Mouse (Mus musculus) mouse embryonic stem cell (cell line): ENCODE measurements around the gene Ano6.

ENCODE experiments used
- in situ Hi-C, 2 experiments: fragments of 300-500 bp; cut with MboI; formaldehyde crosslinking; loops; 1 replicate in 1 of 2; 3 replicates in 1 of 2; pipeline ENCODE4 v1.14.3; 2019 to 2020; ENCODE audit warnings: low sequenced_read_pairs in 2 of 2, low pct_unique_long_range_greater_than_20kb in 1 of 2, mixed read lengths in 1 of 2; ENCODE audit not compliant: unreplicated experiment in 1 of 2

Gene Ano6

DNA sequence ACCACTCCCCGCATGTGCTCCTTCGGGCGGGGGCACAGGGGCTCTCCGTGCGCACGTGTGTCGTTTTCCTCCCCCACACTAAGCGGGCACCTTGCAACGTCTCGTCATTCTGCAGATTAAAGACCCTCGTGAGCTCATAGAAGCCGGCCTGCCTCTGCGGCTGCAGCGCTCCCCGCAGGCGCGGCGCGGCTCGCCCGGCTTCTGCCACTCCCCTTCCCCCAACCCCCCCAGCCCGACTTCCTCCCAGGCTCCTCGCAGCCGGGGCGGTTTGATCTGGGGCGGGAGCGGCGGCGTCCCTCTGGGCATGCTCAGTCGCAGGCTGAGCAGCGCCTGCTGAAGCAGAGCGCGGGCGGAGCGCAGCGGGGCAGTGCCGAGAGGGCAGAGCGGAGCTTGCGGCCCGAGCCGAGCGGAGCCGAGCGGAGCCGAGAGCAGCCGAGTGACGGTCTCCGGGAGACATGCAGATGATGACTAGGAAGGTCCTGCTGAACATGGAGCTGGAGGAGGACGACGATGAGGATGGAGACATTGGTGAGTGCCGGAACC is at the start of gene Ano6:
TSS of gene Ano6 (plus strand) at position 315 of the 543 bp plus-strand sequence.
- in situ Hi-C loops = no loop called here

DNA sequence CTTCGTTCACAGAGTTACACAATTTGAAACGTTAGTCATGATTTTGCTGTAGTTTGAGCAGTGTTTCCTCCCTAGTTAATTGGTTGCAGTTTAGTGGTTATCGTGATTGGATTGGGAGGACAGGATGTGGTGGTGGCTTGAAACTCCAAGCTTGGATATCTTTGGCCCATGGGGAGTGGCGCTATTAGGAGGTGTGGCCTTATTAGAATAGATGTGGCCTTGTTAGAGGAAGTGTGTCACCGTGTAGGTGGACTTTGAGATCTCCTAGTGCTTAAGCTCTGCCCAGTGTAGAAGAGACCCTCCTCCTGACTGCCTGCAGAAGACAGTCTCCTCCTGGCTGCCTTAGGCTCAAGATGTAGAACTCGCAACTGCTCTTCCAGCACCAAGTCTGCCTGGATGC is 47.7 kb upstream of the Ano6 start:
- in situ Hi-C loops = no loop called here

DNA sequence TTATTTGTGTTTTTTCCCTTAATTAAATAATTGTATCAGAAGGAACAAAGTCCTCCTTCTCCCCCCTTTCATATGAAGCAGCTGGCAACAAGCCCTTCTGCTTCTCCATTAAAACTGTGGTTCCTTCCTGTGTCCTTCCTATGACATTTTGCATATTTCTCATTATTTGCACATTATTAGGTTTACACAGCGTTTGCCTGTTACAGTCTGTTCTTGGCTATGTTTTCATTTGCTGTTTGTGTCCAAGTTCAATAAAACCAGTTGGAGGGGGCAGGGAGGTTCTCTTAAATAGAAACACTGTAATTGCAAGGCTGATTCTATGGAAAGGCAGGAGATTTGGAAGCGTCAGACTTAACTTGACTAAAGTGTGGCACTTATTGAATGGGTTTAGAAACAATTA is 46.8 kb upstream of the Ano6 start:
- in situ Hi-C loops = no loop called here

DNA sequence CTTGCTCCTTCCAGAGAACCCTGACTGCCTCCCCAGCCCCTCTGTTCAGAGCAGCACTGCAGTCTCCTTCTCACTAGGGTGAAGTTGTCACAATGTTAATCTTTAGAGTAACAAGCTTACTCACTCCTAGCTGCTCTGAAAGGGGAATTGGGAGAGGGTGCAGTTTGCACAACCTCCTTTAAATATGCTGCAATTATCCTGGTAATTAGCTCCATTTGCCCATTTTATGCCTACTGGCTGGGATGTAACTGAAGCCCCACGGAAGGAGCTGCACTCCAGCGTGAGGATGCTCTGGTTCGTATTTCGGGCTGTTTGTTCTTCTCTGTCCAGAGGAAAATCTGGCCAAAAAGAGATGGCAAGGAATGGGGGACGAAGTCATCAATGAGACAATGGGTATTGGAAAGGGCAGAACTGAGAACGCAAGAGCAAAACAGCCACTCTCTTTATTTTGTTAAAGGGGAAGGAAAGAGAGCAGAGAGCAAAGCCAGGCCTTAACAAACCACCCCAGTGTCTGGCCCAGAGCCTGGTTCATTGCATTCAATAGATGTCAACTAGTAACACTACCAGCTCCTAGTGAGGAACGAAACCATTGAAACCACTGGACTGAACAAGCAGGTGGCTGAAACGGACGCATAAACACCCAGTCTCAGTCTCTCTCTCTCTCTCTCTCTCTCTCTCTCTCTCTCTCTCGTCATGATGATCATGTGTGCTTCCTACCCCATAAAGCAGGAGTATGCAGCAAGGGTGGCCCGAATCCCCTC is 45.1 kb upstream of the Ano6 start:
- in situ Hi-C loops = no loop called here

GRCm38 (mm10) chr15:95746513-95746912 is 44.1 kb upstream of the Ano6 start:
- in situ Hi-C loops = no loop called here

DNA sequence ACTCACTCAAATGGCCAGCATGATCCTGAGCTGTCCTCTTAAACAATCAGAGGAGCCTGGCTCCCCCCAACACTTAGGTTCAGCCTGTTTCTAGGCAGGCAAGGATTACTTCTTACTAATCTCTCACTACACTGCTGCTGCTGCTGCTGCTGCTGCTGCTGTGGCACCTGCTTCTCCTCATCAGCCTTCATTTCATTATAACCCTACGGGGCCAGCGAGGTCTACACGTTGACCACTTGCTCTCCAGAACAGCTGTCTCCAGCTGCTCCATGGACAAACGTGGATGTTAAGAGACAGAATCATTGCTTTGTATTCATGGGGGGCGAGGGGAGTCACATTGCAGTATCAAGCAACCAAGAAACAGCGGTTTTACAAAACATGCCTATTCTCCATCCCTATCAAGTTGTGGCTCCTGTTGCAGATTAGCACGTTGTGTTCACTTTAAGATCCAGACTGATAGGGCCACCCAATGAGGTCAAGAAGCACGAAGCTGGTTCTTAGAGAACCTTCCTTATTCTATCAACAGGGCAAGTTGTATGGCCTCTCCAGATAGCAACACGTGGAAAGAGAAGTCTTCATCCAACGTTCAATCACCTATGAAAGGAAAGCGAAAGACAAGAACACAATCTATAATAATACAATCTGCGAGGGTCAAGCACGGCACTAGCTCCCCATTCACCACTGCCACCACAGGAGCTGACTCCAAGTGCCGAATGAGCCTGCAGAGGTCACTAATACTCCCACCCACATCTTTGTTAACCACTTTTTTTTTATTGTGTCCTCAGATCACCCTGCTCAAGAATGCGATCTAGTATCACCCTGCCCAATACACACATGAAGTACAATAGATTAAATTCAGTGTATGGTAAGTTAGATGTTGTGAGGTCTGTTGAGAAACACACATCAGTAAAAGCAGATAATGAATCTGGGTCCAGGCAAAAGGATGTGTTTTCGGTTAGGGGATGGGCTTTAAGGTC is 43.4 kb upstream of the Ano6 start:
- in situ Hi-C loops = no loop called here

- in situ Hi-C loops = no loop called here
Measured at GRCm38 (mm10) chr15:95749216-95749615, 41.4 kb upstream of the Ano6 start.

GRCm38 (mm10) chr15:95750038-95750437 is 40.6 kb upstream of the Ano6 start:
- in situ Hi-C loops = no loop called here

DNA sequence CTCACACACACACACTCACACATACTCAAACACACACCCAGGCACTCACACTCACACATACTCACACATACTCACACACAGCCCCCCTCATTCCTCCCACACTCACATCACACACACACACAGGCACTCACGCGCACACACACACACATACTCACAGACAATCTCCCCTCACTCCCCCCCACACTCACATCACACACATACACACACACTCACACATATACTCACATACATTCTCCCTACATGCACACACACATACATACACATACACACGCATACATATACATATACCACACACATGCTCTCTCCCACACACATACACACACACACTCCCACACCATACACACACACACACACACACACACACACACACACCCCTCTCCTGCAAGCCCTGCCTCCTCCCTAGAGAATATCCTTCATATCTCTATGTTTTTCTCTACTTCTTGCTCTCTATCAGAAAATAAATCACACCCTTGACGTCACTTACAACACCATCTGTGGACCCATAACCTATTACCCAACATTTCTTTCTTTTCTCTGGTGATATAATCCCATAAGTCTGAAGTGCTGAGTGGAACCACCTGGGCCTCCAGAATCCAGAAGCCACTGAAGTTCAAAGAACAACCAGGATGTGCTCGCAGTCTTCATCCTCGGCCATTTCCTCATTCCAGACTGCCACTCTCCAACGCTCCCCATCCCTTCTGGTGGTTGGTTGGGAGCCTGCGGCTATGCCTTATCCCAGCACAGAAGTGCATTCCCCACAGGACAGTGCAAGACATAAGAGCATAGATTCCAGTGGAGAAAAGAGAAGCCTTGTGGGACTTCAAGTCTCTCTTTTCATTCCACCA is 38.6 kb upstream of the Ano6 start:
- in situ Hi-C loops = no loop called here

DNA sequence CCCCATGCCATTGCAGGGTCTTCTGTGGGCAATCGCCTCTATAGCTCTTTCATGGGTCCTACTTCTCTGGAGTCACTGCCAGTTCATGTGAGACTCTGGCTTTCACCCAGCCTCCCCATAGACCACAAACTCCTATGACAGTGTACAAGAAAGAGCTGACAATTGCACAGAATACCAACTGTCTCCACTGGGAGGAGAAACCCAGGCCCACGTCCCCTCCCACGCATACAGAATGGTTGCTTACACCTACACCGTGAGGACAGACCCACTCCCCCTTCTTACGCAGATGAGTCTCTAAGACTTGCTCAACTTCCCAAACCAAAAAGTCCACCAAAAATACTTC is 38.0 kb upstream of the Ano6 start:
- in situ Hi-C loops = no loop called here

- in situ Hi-C loops = no loop called here
Measured at GRCm38 (mm10) chr15:95753031-95753430, 37.6 kb upstream of the Ano6 start.

GRCm38 (mm10) chr15:95757169-95757568 is 33.5 kb upstream of the Ano6 start:
- in situ Hi-C loops = no loop called here

DNA sequence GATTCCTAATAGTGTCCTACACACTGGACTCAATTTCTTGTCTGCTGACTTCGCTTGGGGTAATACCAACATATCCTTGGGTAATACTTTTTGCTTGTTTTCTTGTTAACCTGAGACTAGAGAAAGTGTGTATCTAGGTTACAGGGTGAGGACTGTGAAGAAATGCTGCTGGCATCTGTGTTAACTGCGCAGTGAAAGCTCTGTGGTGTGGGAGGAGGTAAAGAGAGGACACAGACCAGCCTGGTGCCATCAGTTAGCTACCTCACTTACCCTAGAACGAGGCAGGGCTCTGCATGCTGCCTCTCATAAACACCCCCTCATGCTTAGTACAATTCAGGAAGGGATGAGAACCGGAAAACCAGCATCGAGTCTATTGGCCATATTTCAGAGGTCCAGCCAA is 32.6 kb upstream of the Ano6 start:
- in situ Hi-C loops = no loop called here

GRCm38 (mm10) chr15:95758696-95759434 is 31.8 kb upstream of the Ano6 start:
- in situ Hi-C loops = no loop called here

- in situ Hi-C loops = no loop called here
Measured at GRCm38 (mm10) chr15:95759857-95760256, 30.8 kb upstream of the Ano6 start.

DNA sequence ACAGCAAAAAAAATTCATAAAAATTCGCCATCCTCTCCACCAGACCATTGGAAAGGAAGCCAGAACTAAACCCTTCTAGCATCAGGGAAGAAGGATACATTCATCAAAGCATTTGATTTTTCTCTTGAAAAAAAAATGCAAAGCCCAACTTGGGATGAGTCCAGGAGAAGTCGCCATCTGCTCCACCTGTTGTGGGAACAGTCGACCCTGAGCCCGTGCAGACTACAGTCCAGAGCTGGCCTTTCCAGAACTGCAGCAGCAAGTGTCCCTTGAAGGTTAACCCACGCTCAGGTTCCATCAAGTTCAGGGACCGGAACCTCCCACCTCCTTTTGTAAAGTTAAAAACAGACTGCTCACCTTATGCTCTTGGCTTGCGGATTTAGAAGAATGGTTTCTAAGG is 29.2 kb upstream of the Ano6 start:
- in situ Hi-C loops = no loop called here

DNA sequence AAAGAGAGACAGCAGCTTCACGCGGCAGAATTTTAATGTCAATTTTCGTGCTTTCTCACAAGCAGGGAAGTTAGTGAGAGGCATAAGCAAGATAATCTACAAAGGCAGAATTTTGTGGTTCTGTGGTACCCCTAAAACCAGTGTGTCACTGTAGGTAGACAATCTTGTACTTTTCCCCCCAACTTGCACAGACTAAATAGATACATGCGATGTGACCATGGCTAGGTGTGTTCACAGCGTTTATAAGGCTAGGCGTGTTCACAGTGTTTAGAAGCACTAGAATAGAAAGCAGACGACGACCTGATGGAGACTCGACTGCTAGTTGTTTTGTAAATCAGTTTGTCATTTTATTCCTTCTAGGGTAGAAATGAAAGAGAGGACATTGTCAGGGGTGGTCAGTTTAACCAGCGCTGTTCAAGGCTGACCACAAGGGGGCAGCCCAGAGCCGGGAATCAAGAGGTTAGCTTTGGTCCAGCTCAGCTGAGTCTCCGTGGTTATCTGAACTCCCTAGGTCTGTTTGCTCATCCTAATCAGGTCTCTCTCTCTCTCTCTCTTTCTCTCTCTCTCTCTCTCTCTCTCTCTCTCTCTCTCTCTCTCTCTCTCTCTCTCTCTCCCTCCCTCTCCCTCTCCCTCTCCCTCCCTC is 27.9 kb upstream of the Ano6 start:
- in situ Hi-C loops = no loop called here

DNA sequence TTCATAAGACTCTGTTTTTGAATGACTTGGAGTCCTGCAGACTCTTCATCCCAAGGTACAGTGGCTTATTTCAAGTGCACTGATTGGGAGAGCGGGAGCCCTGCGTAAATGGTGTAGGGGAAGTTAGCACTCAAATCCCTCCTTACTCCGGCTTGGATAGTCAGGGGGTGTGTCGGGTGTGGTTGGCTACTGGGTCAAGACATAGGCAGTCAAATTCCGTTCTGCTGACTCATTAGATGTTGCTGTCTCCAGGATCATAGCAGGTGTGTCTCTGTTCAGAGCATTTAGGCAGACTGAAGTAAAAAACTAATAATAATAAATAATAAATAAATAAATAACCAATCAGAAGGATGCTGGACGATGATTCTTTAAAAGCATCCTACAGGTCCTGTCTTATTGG is 27.2 kb upstream of the Ano6 start:
- in situ Hi-C loops = no loop called here
